Mouse (Mus musculus) heart, postnatal 0 days (tissue): ENCODE results near the gene Cmtm2b. TPM values are rescaled to one million over a fixed set of nuclear protein-coding genes. Genes with fewer than 3 reads are reported as not detected.
A peak's percentile ranks its signal among the peaks of the same experiment; 100 is the strongest.

Source experiments
- ATAC-seq: fragments of 200-750 bp; cut with Nextera tagmentation; 2 replicates; pipeline ENCODE4 v1.8.0; 2017; ENCODE audit warnings: low read depth, moderate number of reproducible peaks, moderate library complexity; ENCODE audit not compliant: insufficient read depth
- DNase-seq: peaks from one replicate; pipeline ENCODE4 v3.0.0-alpha.2; 2016; ENCODE audit warnings: low spot score
- H3K27ac ChIP-seq: fragments of 300-500 bp; sonication (generic); 2 replicates; pipeline ENCODE4 v1.5.1; 2014; ENCODE audit warnings: low read depth, mild to moderate bottlenecking
- H3K27me3 ChIP-seq: fragments of 300-500 bp; sonication (generic); 2 replicates; pipeline ENCODE4 v1.6.1; 2014; ENCODE audit warnings: low read length, mixed read lengths; ENCODE audit not compliant: control insufficient read depth, insufficient read depth
- H3K36me3 ChIP-seq: fragments of 300-500 bp; sonication (generic); replicated peaks from 2 replicates; pipeline ENCODE4 v1.6.1; 2014; ENCODE audit warnings: low read length, mixed read lengths; ENCODE audit not compliant: control insufficient read depth, insufficient read depth
- H3K4me1 ChIP-seq: fragments of 300-500 bp; sonication (generic); 2 replicates; pipeline ENCODE4 v1.6.1; 2014; ENCODE audit warnings: antibody characterized with exemption; ENCODE audit not compliant: control insufficient read depth, insufficient read depth
- H3K4me2 ChIP-seq: fragments of 300-500 bp; sonication (generic); 2 replicates; pipeline ENCODE4 v1.6.1; 2014; ENCODE audit warnings: low read depth, mild to moderate bottlenecking, low read length, moderate library complexity
- H3K4me3 ChIP-seq: fragments of 300-500 bp; sonication (generic); 2 replicates; pipeline ENCODE4 v1.5.1; 2014; ENCODE audit warnings: low read depth, low read length
- H3K9ac ChIP-seq: fragments of 300-500 bp; sonication (generic); replicated peaks from 2 replicates; pipeline ENCODE4 v1.6.1; 2014; ENCODE audit warnings: low read depth, low read length, mixed read lengths
- H3K9me3 ChIP-seq: fragments of 300-500 bp; sonication (generic); replicated peaks from 2 replicates; pipeline ENCODE4 v1.6.1; 2016; ENCODE audit warnings: low read length; ENCODE audit not compliant: control insufficient read depth
- CTCF ChIP-seq: IDR thresholded peaks from 2 replicates; pipeline ENCODE4 v1.5.1; 2016; ENCODE audit warnings: antibody characterized with exemption, control low read depth, low read depth
- EP300 ChIP-seq: IDR thresholded peaks from 2 replicates; pipeline ENCODE4 v1.6.1; 2016; ENCODE audit warnings: antibody characterized with exemption, low read depth
- WGBS: fragments of 180-500 bp; shearing (Covaris S2); extraction: QIAGEN DNeasy Blood & Tissue Kit; methylation state at CpG from one replicate; pipeline ENCODE4 v1.1.7; 2014; 5-methylcytosine and 5-hydroxymethylcytosine counted together
- polyA plus RNA-seq: library from polyadenylated mRNA; unstranded; fragments of >200 nt; fragmentation: Nextera tagmentation; extraction: Ambion mirVana; gene quantifications from 2 replicates; pipeline ENCODE4 v1.2.1, GENCODE M21; 2015
- total RNA-seq: library from RNA; depleted of rRNA; stranded (reverse); fragments of >200 nt; gene quantifications from 2 replicates; pipeline ENCODE4 v1.2.3, GENCODE M21; 2014; ENCODE audit warnings: low replicate concordance

The Cmtm2b gene
- total and polyA plus RNA-seq, 2 experiments from 2014 or later, result not detected

DNA sequence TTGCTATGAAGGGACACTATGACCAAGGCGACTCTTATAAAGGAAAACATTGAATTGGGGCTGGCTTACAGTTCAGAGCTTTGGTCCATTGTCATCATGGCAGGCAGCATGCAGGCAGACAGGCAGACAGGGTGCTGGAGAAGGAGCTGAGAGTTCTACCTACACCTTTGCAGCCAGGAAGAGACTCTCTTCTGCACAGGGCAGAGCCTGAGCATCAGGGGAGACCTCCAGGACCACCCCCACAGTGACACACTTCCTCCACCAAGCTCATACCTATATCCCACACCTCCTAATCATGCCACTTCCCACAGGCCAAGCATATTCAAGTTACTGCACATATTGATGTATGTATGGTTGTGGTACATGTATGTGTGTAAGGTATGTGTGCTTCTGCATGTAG is 14.8 kb downstream of the Cmtm2b start:
- H3K4me2 ChIP-seq, result no peak overlapping the region
- DNase-seq (no peak), ATAC-seq (no peak)
- H3K27me3 ChIP-seq, result no peaks in the 10 kb centered on the region
- H3K4me1 ChIP-seq, result no peaks in the 10 kb centered on the region; the same call in 1 of the 2 replicates
- 86% methylated on average over 1 of the region's 1 CpGs for WGBS
- H3K9ac ChIP-seq, result no peak overlapping the region
- H3K4me3 ChIP-seq, result no peak overlapping the region
- H3K9me3 ChIP-seq, result no peaks in the 10 kb centered on the region
- no peak overlapping the region for H3K27ac ChIP-seq
- no peak for TF ChIP-seq CTCF
- no peak for TF ChIP-seq EP300
- H3K36me3 ChIP-seq, result no peaks in the 10 kb centered on the region

DNA sequence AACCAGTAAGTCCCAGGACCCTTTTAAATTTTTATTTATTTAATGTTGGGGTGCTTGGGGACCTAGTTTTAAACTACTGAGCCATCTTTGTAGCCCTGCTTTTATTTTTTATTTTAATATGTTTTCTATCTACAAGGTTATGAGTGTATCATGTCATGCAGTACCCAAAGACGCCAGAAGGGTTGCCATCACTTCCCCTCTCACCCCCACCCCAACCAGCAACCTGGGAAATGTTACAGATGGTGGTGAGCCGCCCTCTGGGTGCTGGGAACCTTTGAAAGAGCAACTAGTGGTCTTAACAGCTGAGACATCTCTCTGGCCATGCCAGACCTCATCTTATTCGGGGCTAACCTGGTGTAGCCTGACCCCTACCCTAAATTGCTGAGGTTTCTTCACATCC is 15.9 kb downstream of the Cmtm2b start:
- no peak for DNase-seq
- no peaks in the 10 kb centered on the region for H3K27me3 ChIP-seq
- no peak overlapping the region for H3K9ac ChIP-seq
- H3K9me3 ChIP-seq, result no peaks in the 10 kb centered on the region
- ATAC-seq, result no peak
- H3K4me2 ChIP-seq, result no peak overlapping the region
- TF ChIP-seq EP300 (no peak), CTCF (no peak)
- WGBS, result 57% methylated on average over 3 of the region's 3 CpGs
- H3K36me3 ChIP-seq, result no peaks in the 10 kb centered on the region
- H3K27ac ChIP-seq, result no peak overlapping the region
- no peaks in the 10 kb centered on the region; the same call in 1 of the 2 replicates for H3K4me1 ChIP-seq
- no peak overlapping the region for H3K4me3 ChIP-seq

GRCm38 (mm10) chr8:104339229-104339982 is 17.4 kb downstream of the Cmtm2b start, which contains the start of gene Cmtm3:
Gene Cmtm3 (plus strand): TSS chr8:104339410.
- Histone ChIP-seq H3K9ac (peak within 1 kb of the TSS; percentile 73), H3K27ac (peak within 1 kb of the TSS; percentile 90), H3K27me3 (no peaks in the 10 kb centered on the region), H3K9me3 (no peaks in the 10 kb centered on the region), H3K4me3 (peak within 1 kb of the TSS; percentile 63), H3K4me2 (peak within 1 kb of the TSS; percentile 85), H3K4me1 (no peaks in the 10 kb centered on the region; the same call in 1 of the 2 replicates), H3K36me3 (no peaks in the 10 kb centered on the region; the same call in 1 of the 2 replicates)
- no peak for TF ChIP-seq CTCF
- WGBS, result 24% methylated on average over 17 of the region's 18 CpGs
- DNase-seq, result peak; percentile 45
- ATAC-seq, result no peak

DNA sequence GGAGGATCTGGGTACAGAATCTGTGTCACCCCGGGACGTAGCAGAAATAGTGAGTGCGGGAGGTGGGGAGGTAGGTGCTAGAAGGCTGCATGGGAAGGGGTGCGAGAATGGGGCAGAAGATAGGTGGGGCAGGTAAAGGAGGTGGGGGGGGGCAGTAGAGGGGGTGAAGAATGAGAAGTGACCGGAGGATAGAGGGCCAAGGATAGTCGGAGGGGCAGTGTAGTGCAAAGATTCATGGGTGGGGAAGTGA is 17.9 kb downstream of the Cmtm2b start:
- H3K36me3 ChIP-seq, result no peaks in the 10 kb centered on the region; the same call in 1 of the 2 replicates
- ATAC-seq (no peak), DNase-seq (no peak)
- TF ChIP-seq CTCF (no peak), EP300 (no peak)
- under 1% methylated on average over 6 of the region's 6 CpGs for WGBS
- peak overlapping the region; percentile 63 for H3K4me3 ChIP-seq
- H3K9ac ChIP-seq, result peak overlapping the region; percentile 73
- no peaks in the 10 kb centered on the region; the same call in 1 of the 2 replicates for H3K4me1 ChIP-seq
- H3K27me3 ChIP-seq, result no peaks in the 10 kb centered on the region
- H3K9me3 ChIP-seq, result no peaks in the 10 kb centered on the region
- peak overlapping the region; percentile 85 for H3K4me2 ChIP-seq
- H3K27ac ChIP-seq, result peak overlapping the region; percentile 90

DNA sequence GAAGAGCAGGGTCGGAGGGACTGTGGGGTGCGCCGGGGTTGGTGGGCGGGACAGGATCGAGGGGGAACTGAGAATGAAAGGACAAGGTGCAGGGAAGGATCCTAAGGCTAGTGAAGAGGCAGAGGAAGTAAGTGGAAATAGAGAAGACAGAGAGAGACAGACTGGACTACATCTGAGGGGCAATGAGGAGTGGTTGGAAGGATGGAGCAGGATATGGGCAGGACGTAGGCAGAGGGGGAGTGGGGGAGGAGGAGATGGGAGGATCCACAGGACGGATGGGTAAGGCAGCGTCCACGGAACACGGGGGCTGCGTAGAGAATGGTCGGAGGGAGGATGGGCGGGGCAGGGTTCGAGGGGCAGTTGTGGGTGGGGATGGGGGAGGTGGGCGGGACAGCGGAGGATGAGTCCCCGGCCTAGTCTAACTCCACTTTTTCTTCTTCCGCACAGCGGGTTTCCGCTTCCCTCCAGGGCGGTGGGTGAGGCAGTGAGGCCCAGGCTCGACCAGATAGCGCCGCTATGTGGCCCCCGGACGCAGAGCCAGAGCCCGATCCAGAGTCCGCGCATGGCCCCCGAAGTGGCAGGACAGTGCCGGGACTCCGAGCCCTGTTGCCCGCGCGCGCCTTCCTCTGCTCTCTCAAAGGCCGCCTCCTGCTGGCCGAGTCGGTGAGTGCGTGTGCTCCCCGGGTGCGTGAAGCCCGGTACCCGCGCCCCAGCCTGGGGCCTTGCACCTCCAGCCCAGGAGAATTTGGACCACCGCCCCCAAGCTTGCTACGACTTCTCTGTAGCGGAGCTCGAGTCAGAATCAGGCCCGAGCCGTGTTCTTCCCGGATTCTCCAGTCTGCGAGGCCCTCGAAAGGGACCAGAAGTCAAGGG is 18.4 kb downstream of the Cmtm2b start:
- H3K4me2 ChIP-seq, result peak overlapping the region; percentile 85
- peak overlapping the region; percentile 63 for H3K4me3 ChIP-seq
- no peaks in the 10 kb centered on the region; the same call in 1 of the 2 replicates for H3K4me1 ChIP-seq
- H3K9me3 ChIP-seq, result no peaks in the 10 kb centered on the region
- no peaks in the 10 kb centered on the region; the same call in 1 of the 2 replicates for H3K36me3 ChIP-seq
- ATAC-seq, result peak; percentile 60
- TF ChIP-seq CTCF (peak; percentile 60), EP300 (peak; percentile 35; the same call in 1 of the 2 replicates)
- peak overlapping the region; percentile 90 for H3K27ac ChIP-seq
- peak; percentile 79 for DNase-seq
- peak overlapping the region; percentile 73 for H3K9ac ChIP-seq
- under 1% methylated on average over 47 of the region's 54 CpGs for WGBS
- no peaks in the 10 kb centered on the region for H3K27me3 ChIP-seq
